In genomic region chr2:127333945-127334603, GRCm38 (mm10) we compare ENCODE assay signal across 10 mouse cellular contexts. TPM values are rescaled to one million over a fixed set of nuclear protein-coding genes. Genes with fewer than 3 reads are reported as not detected.
DNase-seq lines count a peak whose midpoint lies in the region; ATAC-seq and TF ChIP-seq lines count a peak whose summit lies in the region.
"Had no signal": no experiment of that assay in that cellular context is flagged by ENCODE, and none has a peak within 500 bp of the region (broad histone marks: within the 10 kb centered on the region; RNA-seq: fewer than 3 reads in every experiment).

No protein-coding gene starts in this region.

- no peak for ATAC-seq in heart, embryonic 15.5 days (replicated peaks; ENCODE audit: insufficient number of reproducible peaks, insufficient read depth, low FRiP score, low read depth)
- ATAC-seq in midbrain, embryonic 15.5 days (replicated peaks), result no peak
- ATAC-seq in stomach, postnatal 0 days (ENCODE audit: low FRiP score, low TSS enrichment), result no peak

- no peaks in the 10 kb centered on the region for H3K79me2 ChIP-seq in myocyte (ENCODE audit: control insufficient read depth, insufficient read depth)

- no peaks in the 10 kb centered on the region for H3K9me3 ChIP-seq in heart, embryonic 15.5 days (replicated peaks)
- no peaks in the 10 kb centered on the region for H3K9me3 ChIP-seq in midbrain, embryonic 15.5 days
- no peaks in the 10 kb centered on the region for H3K9me3 ChIP-seq in stomach, postnatal 0 days (ENCODE audit: control insufficient read depth, low read length)

- DNase-seq in heart, adult 9 months (ENCODE audit: low spot score in 2 of 2), result no peak
- peak; percentile 9 for DNase-seq in retina, postnatal 1 day
- DNase-seq in retina, embryonic 14.5 days (ENCODE audit: low spot score), result no peak
- peak; percentile 66 to 78 for DNase-seq in thymus, postnatal 36 days
- no peak for DNase-seq in stomach, postnatal 0 days (ENCODE audit: low spot score)
- DNase-seq: lung, postnatal 4 days had no signal

- TF ChIP-seq POLR2A in myocyte (IDR thresholded peaks at IDR 0.05; ENCODE audit: insufficient read length, low read depth), result no peak

- TF ChIP-seq CTCF in stomach, postnatal 0 days (IDR thresholded peaks at IDR 0.05; ENCODE audit: low read depth), result no peak

- H3ac ChIP-seq in myocyte (ENCODE audit: control insufficient read depth, insufficient read length), result no peak overlapping the region

- H3K36me3 ChIP-seq in heart, embryonic 15.5 days, result no peaks in the 10 kb centered on the region
- no peaks in the 10 kb centered on the region for H3K36me3 ChIP-seq in myocyte (ENCODE audit: control insufficient read depth, insufficient read depth)
- no peaks in the 10 kb centered on the region for H3K36me3 ChIP-seq in midbrain, embryonic 15.5 days (replicated peaks)
- no peaks in the 10 kb centered on the region for H3K36me3 ChIP-seq in stomach, postnatal 0 days (ENCODE audit: control insufficient read depth, insufficient read depth, low read length)

- H3K27ac ChIP-seq in heart, embryonic 15.5 days, result 0 out of 2 replicates have a peak overlapping the region, but pooled peaks have one; percentile 15
- H3K27ac ChIP-seq in midbrain, embryonic 15.5 days, result no peak overlapping the region
- no peak overlapping the region for H3K27ac ChIP-seq in stomach, postnatal 0 days (replicated peaks)

- peaks cover 48% of the 10 kb centered on the region for H3K4me1 ChIP-seq in heart, embryonic 15.5 days (replicated peaks)
- peaks cover 12% of the 10 kb centered on the region for H3K4me1 ChIP-seq in midbrain, embryonic 15.5 days
- 0 out of 2 replicates have a peak, but pooled peaks cover 2% of the 10 kb centered on the region for H3K4me1 ChIP-seq in stomach, postnatal 0 days (replicated peaks; ENCODE audit: control insufficient read depth, insufficient read depth)

- peaks cover 14% of the 10 kb centered on the region for H3K27me3 ChIP-seq in heart, embryonic 15.5 days
- H3K27me3 ChIP-seq in myocyte (ENCODE audit: control insufficient read depth, insufficient read depth, insufficient read length), result no peaks in the 10 kb centered on the region
- peaks cover 34% of the 10 kb centered on the region for H3K27me3 ChIP-seq in midbrain, embryonic 15.5 days (replicated peaks)
- H3K27me3 ChIP-seq in stomach, postnatal 0 days (ENCODE audit: control insufficient read depth, insufficient read depth, low read length), result peaks cover 3% of the 10 kb centered on the region; the same call in 1 of the 2 replicates

- no peak for TF ChIP-seq EP300 in stomach, postnatal 0 days (optimal IDR thresholded peaks at IDR 0.05)

- H3K4me2 ChIP-seq in heart, embryonic 15.5 days, result peak overlapping the region; percentile 3; the same call in 1 of the 2 replicates
- H3K4me2 ChIP-seq in myocyte (ENCODE audit: low read depth), result peak overlapping the region; percentile 51
- no peak overlapping the region for H3K4me2 ChIP-seq in midbrain, embryonic 15.5 days
- H3K4me2 ChIP-seq in stomach, postnatal 0 days (replicated peaks; ENCODE audit: low read depth), result no peak overlapping the region

- no peak overlapping the region for H3K4me3 ChIP-seq in heart, embryonic 15.5 days
- H3K4me3 ChIP-seq in myocyte, result no peak overlapping the region
- no peak overlapping the region for H3K4me3 ChIP-seq in midbrain, embryonic 15.5 days
- no peak overlapping the region for H3K4me3 ChIP-seq in stomach, postnatal 0 days (ENCODE audit: low read depth, low read length)

- no peak overlapping the region for H3K9ac ChIP-seq in heart, embryonic 15.5 days
- no peak overlapping the region for H3K9ac ChIP-seq in midbrain, embryonic 15.5 days
- no peak overlapping the region for H3K9ac ChIP-seq in stomach, postnatal 0 days (ENCODE audit: low read length)

- WGBS in heart, embryonic 15.5 days, result 41% methylated on average over 5 of the region's 5 CpGs
- 75% methylated on average over 5 of the region's 5 CpGs for WGBS in midbrain, embryonic 15.5 days
- 59% methylated on average over 5 of the region's 5 CpGs for WGBS in stomach, postnatal 0 days

TF ChIP-seq in myocyte, 11 proteins besides CTCF, POLR2A, EP300 and RAD21:
- no peak for TF ChIP-seq TCF3 (IDR thresholded peaks at IDR 0.05; ENCODE audit: insufficient read length, low read depth)
- TF ChIP-seq MYOD1 (IDR thresholded peaks at IDR 0.05; ENCODE audit: control insufficient read depth in 1 of 3, insufficient read length in 2 of 3, low read depth in 2 of 3), result no peak
- no peak for TF ChIP-seq POLR2AphosphoS2 (IDR thresholded peaks at IDR 0.05; ENCODE audit: insufficient read length, low read depth)
- TF ChIP-seq USF1 (IDR thresholded peaks at IDR 0.05; ENCODE audit: low read depth), result no peak
- no peak for TF ChIP-seq MAX (IDR thresholded peaks at IDR 0.05; ENCODE audit: low read depth)
- TF ChIP-seq E2F4 (IDR thresholded peaks at IDR 0.05; ENCODE audit: insufficient read depth), result no peak
- no peak for TF ChIP-seq MYOG (IDR thresholded peaks at IDR 0.05; ENCODE audit: control insufficient read depth in 1 of 3, insufficient read depth in 1 of 3, insufficient read length in 2 of 3, low read depth in 2 of 3)
- TF ChIP-seq REST (IDR thresholded peaks at IDR 0.05; ENCODE audit: insufficient read depth, insufficient read length), result no peak
- no peak for TF ChIP-seq SRF (IDR thresholded peaks at IDR 0.05; ENCODE audit: control insufficient read depth, insufficient read length, low read depth)
- no peak for TF ChIP-seq TCF12 (IDR thresholded peaks at IDR 0.05; ENCODE audit: insufficient read depth, poor library complexity, severe bottlenecking)

RNA-seq across cellular contexts. Expression of gene Dusp2, which starts 1.9 kb away (rescaled TPM):
- polyA plus RNA-seq in heart, embryonic 15.5 days (2015; fragmentation: Nextera tagmentation; extraction: Ambion mirVana), result 11.6 and 16.7 TPM in 2 replicates
- polyA plus RNA-seq in myocyte (2012; fragmentation: generic; extraction: Trizol), result 4.5 TPM
- 11.0 TPM in 2 replicates for polyA plus RNA-seq in midbrain, embryonic 15.5 days (2015; fragmentation: Nextera tagmentation; extraction: Ambion mirVana)
- polyA plus RNA-seq in stomach, postnatal 0 days (2015; fragmentation: Nextera tagmentation; extraction: Ambion mirVana), result 2.6 and 3.2 TPM in 2 replicates

RNA-seq across cellular contexts. Expression of gene Astl, which starts 4.4 kb away (rescaled TPM):
- 0.08 TPM in 1 of 2 replicates, not detected in the other for polyA plus RNA-seq in heart, embryonic 15.5 days (2015; fragmentation: Nextera tagmentation; extraction: Ambion mirVana)
- 0.01 TPM for polyA plus RNA-seq in myocyte (2012; fragmentation: generic; extraction: Trizol)
- not detected in 2 replicates for polyA plus RNA-seq in midbrain, embryonic 15.5 days (2015; fragmentation: Nextera tagmentation; extraction: Ambion mirVana)
- polyA plus RNA-seq in stomach, postnatal 0 days (2015; fragmentation: Nextera tagmentation; extraction: Ambion mirVana), result not detected in 2 replicates
- polyA plus RNA-seq: limb, embryonic 11.5 days had no signal

RNA-seq across cellular contexts. Expression of gene Adra2b, which starts 28.9 kb away (rescaled TPM):
- 1.1 and 1.3 TPM in 2 replicates for polyA plus RNA-seq in heart, embryonic 15.5 days (2015; fragmentation: Nextera tagmentation; extraction: Ambion mirVana)
- polyA plus RNA-seq in myocyte (2012; fragmentation: generic; extraction: Trizol), result not detected
- 0.19 and 0.34 TPM in 2 replicates for polyA plus RNA-seq in midbrain, embryonic 15.5 days (2015; fragmentation: Nextera tagmentation; extraction: Ambion mirVana)
- polyA plus RNA-seq in stomach, postnatal 0 days (2015; fragmentation: Nextera tagmentation; extraction: Ambion mirVana), result 0.36 and 0.57 TPM in 2 replicates

Comparison
In these comparisons a context has a peak if more than half of its experiments do, and no peak if none do; other contexts are left out.
1. DNase-seq: peak in retina, postnatal 1 day (single experiment) and thymus, postnatal 36 days (2 of 2); none in heart, adult 9 months (0 of 2), retina, embryonic 14.5 days (single experiment) and stomach, postnatal 0 days (single experiment).
2. H3K4me2 ChIP-seq: peak in heart, embryonic 15.5 days (single experiment) and myocyte (single experiment); none in midbrain, embryonic 15.5 days (single experiment) and stomach, postnatal 0 days (single experiment).